Mouse (Mus musculus) embryonic facial prominence, embryonic 15.5 days (tissue): ENCODE data around the gene Timm29. TPM values are rescaled to one million over a fixed set of nuclear protein-coding genes. Genes with fewer than 3 reads are reported as not detected.

Experiments
- microRNA counts: library from miRNA; unstranded; fragments of <30 nt; microRNA quantifications from one replicate; lab custom pipeline; 2016
- microRNA-seq: library from miRNA; unstranded; fragments of <30 nt; microRNA quantifications from one replicate; pipeline ENCODE4, GENCODE M21; 2016; ENCODE audit warnings: borderline number of aligned reads
- polyA plus RNA-seq: library from polyadenylated mRNA; unstranded; fragments of >200 nt; fragmentation: Nextera tagmentation; extraction: Ambion mirVana; gene quantifications from 2 replicates; pipeline ENCODE4 v1.2.1, GENCODE M21; 2015

The Timm29 gene
- polyA plus RNA-seq, 1 experiment from 2014 or later: 34.6 TPM

MicroRNAs within 50 kb of the gene (microRNA counts, 519-probe panel; counts per million panel counts)
- not detected for microRNA mmu-miR-1946b (lab: Ali Mortazavi, UCI)

Small RNA genes lying within 50 kb of the gene (microRNA-seq; reads per million reads assigned to microRNA genes)
- not detected for gene Mir1946b

Other genes with a start within 250 kb of the Timm29 start
- 179 and 180 TPM in 2 replicates for gene Ilf3, start 224.9 kb upstream of the Timm29 start, polyA plus RNA-seq
- gene Qtrt1, start 180.9 kb upstream of the Timm29 start, polyA plus RNA-seq: 47.5 and 48.6 TPM in 2 replicates
- 79.7 and 85.9 TPM in 2 replicates for gene Dnm2, start 167.8 kb upstream of the Timm29 start, polyA plus RNA-seq
- gene Tmed1, start 82.5 kb upstream of the Timm29 start, polyA plus RNA-seq: 113 and 123 TPM in 2 replicates
- gene AB124611, start 66.5 kb upstream of the Timm29 start, polyA plus RNA-seq: 5.1 and 6.9 TPM in 2 replicates
- gene Carm1, start 45.8 kb upstream of the Timm29 start, polyA plus RNA-seq: 56.5 and 61.5 TPM in 2 replicates
- gene Yipf2, start 106 bp downstream of the Timm29 start, polyA plus RNA-seq: 28.1 and 29.2 TPM in 2 replicates
- gene Smarca4, start 23.4 kb downstream of the Timm29 start, polyA plus RNA-seq: 75.5 and 78.5 TPM in 2 replicates
- 35.5 and 39.4 TPM in 2 replicates for gene Ldlr, start 130.8 kb downstream of the Timm29 start, polyA plus RNA-seq
- gene Spc24, start 167.6 kb downstream of the Timm29 start, polyA plus RNA-seq: 80.1 and 83.4 TPM in 2 replicates
- 25.2 and 26.2 TPM in 2 replicates for gene Kank2, start 206.0 kb downstream of the Timm29 start, polyA plus RNA-seq
- gene Angptl8, start 242.8 kb downstream of the Timm29 start, polyA plus RNA-seq: 0.84 and 1.2 TPM in 2 replicates